Mouse (Mus musculus) heart, embryonic 12.5 days (tissue): ENCODE data around the gene Dcbld1. TPM values are rescaled to one million over a fixed set of nuclear protein-coding genes. Genes with fewer than 3 reads are reported as not detected.
A peak's percentile ranks its signal among the peaks of the same experiment; 100 is the strongest.

ENCODE experiments used
- ATAC-seq: fragments of 200-750 bp; cut with Nextera tagmentation; 2 replicates; pipeline ENCODE4 v1.8.0; 2017; ENCODE audit warnings: moderate TSS enrichment, moderate library complexity; ENCODE audit not compliant: insufficient number of reproducible peaks, low FRiP score
- H3K27ac ChIP-seq: fragments of 300-500 bp; sonication (generic); 2 replicates; pipeline ENCODE4 v1.5.1; 2016; ENCODE audit warnings: mild to moderate bottlenecking, moderate library complexity; ENCODE audit not compliant: poor library complexity, severe bottlenecking
- H3K27me3 ChIP-seq: fragments of 300-500 bp; sonication (generic); replicated peaks from 2 replicates; pipeline ENCODE4 v1.6.1; 2016; ENCODE audit warnings: mild to moderate bottlenecking, moderate library complexity
- H3K36me3 ChIP-seq: fragments of 300-500 bp; sonication (generic); 2 replicates; pipeline ENCODE4 v1.6.1; 2016; ENCODE audit warnings: mild to moderate bottlenecking, moderate library complexity
- H3K4me1 ChIP-seq: fragments of 300-500 bp; sonication (generic); replicated peaks from 2 replicates; pipeline ENCODE4 v1.6.1; 2016; ENCODE audit warnings: mild to moderate bottlenecking
- H3K4me2 ChIP-seq: fragments of 300-500 bp; sonication (generic); 2 replicates; pipeline ENCODE4 v1.6.1; 2016; ENCODE audit warnings: mild to moderate bottlenecking, moderate library complexity
- H3K4me3 ChIP-seq: fragments of 300-500 bp; sonication (generic); 2 replicates; pipeline ENCODE4 v1.5.1; 2016; ENCODE audit warnings: mild to moderate bottlenecking
- H3K9ac ChIP-seq: fragments of 300-500 bp; sonication (generic); 2 replicates; pipeline ENCODE4 v1.6.1; 2016; ENCODE audit warnings: mild to moderate bottlenecking, moderate library complexity
- H3K9me3 ChIP-seq: fragments of 300-500 bp; sonication (generic); replicated peaks from 2 replicates; pipeline ENCODE4 v1.6.1; 2016; ENCODE audit warnings: mild to moderate bottlenecking, moderate library complexity
- whole genome bisulfite sequencing: fragments of 180-500 bp; shearing (Covaris S2); methylation state at CpG from one replicate; pipeline ENCODE4 v1.1.7; 2016; 5-methylcytosine and 5-hydroxymethylcytosine counted together
- polyA plus RNA-seq: library from polyadenylated mRNA; unstranded; fragments of >200 nt; fragmentation: Nextera tagmentation; extraction: Ambion mirVana; gene quantifications from 2 replicates; pipeline ENCODE4 v1.2.1, GENCODE M21; 2016

The Dcbld1 gene
- polyA plus RNA-seq, 1 experiment from 2014 or later: 9.3 TPM

- ATAC-seq: peak; percentile 70
- Histone ChIP-seq H3K9me3 (no peaks in the 10 kb centered on the region), H3K4me1 (peaks cover 7% of the 10 kb centered on the region), H3K4me3 (peak overlapping the region; percentile 74), H3K36me3 (no peaks in the 10 kb centered on the region), H3K27me3 (no peaks in the 10 kb centered on the region), H3K4me2 (peak overlapping the region; percentile 82), H3K27ac (peak overlapping the region; percentile 48), H3K9ac (peak overlapping the region; percentile 82)
- WGBS: under 1% methylated on average over 39 of the region's 40 CpGs
These were observed 692 bp downstream of the Dcbld1 start for GRCm38 (mm10) chr10:52233969-52234653.

DNA sequence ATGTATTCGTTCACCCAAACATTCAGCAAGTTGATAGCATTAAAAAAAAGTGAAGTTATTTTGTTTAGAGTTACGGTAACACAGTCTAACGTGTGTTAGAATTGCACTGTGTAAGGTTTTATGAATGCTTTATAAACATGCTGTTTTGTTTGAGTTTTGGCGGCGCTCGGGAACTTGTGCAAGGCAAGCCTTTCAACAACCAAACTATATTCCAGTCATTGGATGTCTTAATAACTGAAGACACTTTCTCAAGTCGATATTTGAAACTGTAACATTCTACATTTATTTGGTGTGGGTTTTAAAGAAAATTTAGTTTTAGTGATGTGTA, 1.2 kb downstream of the Dcbld1 start:
- no peak overlapping the region for H3K27ac ChIP-seq
- WGBS: 27% methylated on average over 7 of the region's 7 CpGs
- H3K9me3 ChIP-seq: no peaks in the 10 kb centered on the region
- H3K9ac ChIP-seq: peak overlapping the region; percentile 82
- ATAC-seq: no peak
- H3K4me1 ChIP-seq: peaks cover 7% of the 10 kb centered on the region
- peak overlapping the region; percentile 74 for H3K4me3 ChIP-seq
- H3K36me3 ChIP-seq: no peaks in the 10 kb centered on the region
- peak overlapping the region; percentile 82 for H3K4me2 ChIP-seq
- no peaks in the 10 kb centered on the region for H3K27me3 ChIP-seq

DNA sequence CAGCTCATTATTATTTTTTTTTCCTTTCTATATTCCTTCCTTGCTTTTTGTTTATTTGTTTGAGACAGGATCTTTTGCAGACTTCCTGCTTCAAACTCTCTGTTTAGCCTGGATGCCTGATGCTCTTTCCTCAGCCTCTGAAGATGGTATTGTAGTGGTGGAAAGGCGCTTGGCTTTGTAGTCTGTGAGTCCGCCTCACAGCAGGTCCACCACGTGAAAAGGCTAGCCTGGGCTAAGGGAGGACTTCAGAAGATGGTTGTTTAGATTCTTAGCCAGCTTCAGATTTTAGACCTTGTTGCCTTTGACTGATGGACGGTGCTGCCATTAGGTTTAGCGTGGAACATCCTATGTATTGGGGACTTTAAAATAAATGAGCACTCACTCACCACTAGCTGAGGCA, 2.0 kb downstream of the Dcbld1 start:
- Histone ChIP-seq H3K4me1 (peaks cover 7% of the 10 kb centered on the region), H3K27ac (no peak overlapping the region), H3K4me3 (no peak overlapping the region), H3K9ac (no peak overlapping the region), H3K36me3 (no peaks in the 10 kb centered on the region), H3K4me2 (peak overlapping the region; percentile 82; the same call in 1 of the 2 replicates), H3K27me3 (no peaks in the 10 kb centered on the region), H3K9me3 (no peaks in the 10 kb centered on the region)
- WGBS: 77% methylated on average over 5 of the region's 5 CpGs
- ATAC-seq: no peak

DNA sequence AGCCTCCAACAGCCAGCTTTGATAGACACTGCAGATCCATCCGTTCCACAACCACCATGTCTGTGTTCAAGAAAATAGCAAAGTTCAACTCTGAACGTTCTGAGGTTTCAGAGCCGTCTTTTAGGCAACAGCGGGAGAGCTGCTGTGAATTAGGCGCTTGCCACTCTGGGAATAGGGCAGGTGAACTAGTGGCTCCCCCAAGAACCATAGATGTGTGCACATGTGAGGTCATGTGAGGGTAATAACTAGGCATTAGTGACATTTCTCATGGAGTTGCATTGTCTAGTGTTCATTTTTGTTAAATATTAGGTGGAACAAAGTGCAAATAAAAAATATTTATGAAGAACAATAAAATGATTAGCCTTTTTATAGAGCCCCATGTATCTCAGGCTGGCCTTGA, 8.6 kb downstream of the Dcbld1 start:
- H3K4me2 ChIP-seq: no peak overlapping the region
- H3K4me3 ChIP-seq: no peak overlapping the region
- H3K9me3 ChIP-seq: no peaks in the 10 kb centered on the region
- no peak overlapping the region for H3K27ac ChIP-seq
- 82% methylated on average over 5 of the region's 5 CpGs for WGBS
- ATAC-seq: no peak
- H3K9ac ChIP-seq: no peak overlapping the region
- no peaks in the 10 kb centered on the region for H3K36me3 ChIP-seq
- no peaks in the 10 kb centered on the region for H3K27me3 ChIP-seq
- no peaks in the 10 kb centered on the region for H3K4me1 ChIP-seq

- no peaks in the 10 kb centered on the region for H3K36me3 ChIP-seq
- no peak overlapping the region for H3K4me2 ChIP-seq
- no peak overlapping the region for H3K4me3 ChIP-seq
- H3K27ac ChIP-seq: no peak overlapping the region
- 53% methylated on average over 7 of the region's 7 CpGs for WGBS
- H3K9ac ChIP-seq: no peak overlapping the region
- H3K9me3 ChIP-seq: 0 out of 2 replicates have a peak, but pooled peaks cover 2% of the 10 kb centered on the region
- no peaks in the 10 kb centered on the region for H3K4me1 ChIP-seq
- no peaks in the 10 kb centered on the region for H3K27me3 ChIP-seq
- ATAC-seq: no peak
These were observed 9.4 kb downstream of the Dcbld1 start for GRCm38 (mm10) chr10:52242680-52243323.

GRCm38 (mm10) chr10:52246207-52246606, 12.8 kb downstream of the Dcbld1 start:
- Histone ChIP-seq H3K4me2 (no peak overlapping the region), H3K9me3 (0 out of 2 replicates have a peak, but pooled peaks cover 2% of the 10 kb centered on the region), H3K4me3 (no peak overlapping the region), H3K4me1 (no peaks in the 10 kb centered on the region), H3K27me3 (no peaks in the 10 kb centered on the region), H3K9ac (no peak overlapping the region), H3K27ac (no peak overlapping the region), H3K36me3 (no peaks in the 10 kb centered on the region)
- WGBS: 81% methylated on average over 3 of the region's 3 CpGs
- no peak for ATAC-seq

DNA sequence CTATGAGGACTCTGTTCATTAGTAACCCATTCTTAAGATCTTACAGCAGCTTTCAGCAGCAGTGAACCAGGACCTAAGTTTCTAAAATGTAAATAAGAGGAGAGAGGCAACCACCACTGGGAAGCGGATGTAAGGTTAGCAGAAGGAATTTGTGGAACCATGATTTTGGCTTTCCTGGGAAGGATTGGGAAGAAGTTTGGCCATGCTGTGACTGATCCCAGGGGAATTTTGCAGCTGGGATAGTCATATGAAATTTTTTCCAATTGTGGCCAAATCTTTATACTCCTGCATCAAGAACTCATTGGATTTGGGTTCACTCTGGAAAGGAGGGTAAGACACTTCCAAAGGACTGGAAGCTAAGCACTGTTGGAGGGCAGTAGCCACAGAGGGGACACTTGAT, 18.8 kb downstream of the Dcbld1 start:
- 90% methylated on average over 1 of the region's 1 CpGs for WGBS
- Histone ChIP-seq H3K4me1 (no peaks in the 10 kb centered on the region), H3K36me3 (no peaks in the 10 kb centered on the region), H3K9me3 (0 out of 2 replicates have a peak, but pooled peaks cover 2% of the 10 kb centered on the region), H3K27me3 (no peaks in the 10 kb centered on the region), H3K4me3 (no peak overlapping the region), H3K9ac (no peak overlapping the region), H3K4me2 (no peak overlapping the region), H3K27ac (no peak overlapping the region)
- no peak for ATAC-seq

DNA sequence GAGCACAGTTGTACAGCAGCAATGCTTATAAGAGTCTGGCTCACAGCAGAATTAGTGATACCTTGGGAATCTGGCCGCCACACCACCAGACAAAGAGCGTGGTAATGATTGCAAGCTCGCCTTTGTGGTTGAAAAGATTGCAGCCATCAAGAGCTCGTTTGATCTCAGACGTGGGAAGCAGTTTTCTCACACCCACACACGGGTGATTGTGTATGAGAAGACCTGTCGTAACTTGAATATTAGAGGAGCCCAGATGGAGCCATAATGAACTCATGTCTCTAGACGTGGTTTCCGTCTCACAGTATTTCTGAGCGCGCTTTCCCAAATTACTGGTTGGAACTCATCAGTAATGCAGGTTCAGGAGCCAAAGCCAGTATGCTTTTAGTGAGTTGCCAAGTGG, 20.0 kb downstream of the Dcbld1 start:
- H3K27me3 ChIP-seq: no peaks in the 10 kb centered on the region
- H3K4me3 ChIP-seq: no peak overlapping the region
- no peak for ATAC-seq
- H3K9ac ChIP-seq: no peak overlapping the region
- WGBS: 78% methylated on average over 11 of the region's 11 CpGs
- H3K36me3 ChIP-seq: no peaks in the 10 kb centered on the region
- no peaks in the 10 kb centered on the region for H3K9me3 ChIP-seq
- H3K27ac ChIP-seq: no peak overlapping the region
- H3K4me1 ChIP-seq: 0 out of 2 replicates have a peak, but pooled peaks cover 2% of the 10 kb centered on the region
- no peak overlapping the region for H3K4me2 ChIP-seq

GRCm38 (mm10) chr10:52257768-52258167, 24.3 kb downstream of the Dcbld1 start:
- no peak overlapping the region for H3K27ac ChIP-seq
- 0 out of 2 replicates have a peak, but pooled peaks cover 2% of the 10 kb centered on the region for H3K4me1 ChIP-seq
- no peak overlapping the region for H3K9ac ChIP-seq
- H3K27me3 ChIP-seq: no peaks in the 10 kb centered on the region
- H3K4me2 ChIP-seq: no peak overlapping the region
- no peaks in the 10 kb centered on the region for H3K36me3 ChIP-seq
- no peak overlapping the region for H3K4me3 ChIP-seq
- no peaks in the 10 kb centered on the region for H3K9me3 ChIP-seq
- WGBS: 84% methylated on average over 2 of the region's 2 CpGs
- no peak for ATAC-seq

DNA sequence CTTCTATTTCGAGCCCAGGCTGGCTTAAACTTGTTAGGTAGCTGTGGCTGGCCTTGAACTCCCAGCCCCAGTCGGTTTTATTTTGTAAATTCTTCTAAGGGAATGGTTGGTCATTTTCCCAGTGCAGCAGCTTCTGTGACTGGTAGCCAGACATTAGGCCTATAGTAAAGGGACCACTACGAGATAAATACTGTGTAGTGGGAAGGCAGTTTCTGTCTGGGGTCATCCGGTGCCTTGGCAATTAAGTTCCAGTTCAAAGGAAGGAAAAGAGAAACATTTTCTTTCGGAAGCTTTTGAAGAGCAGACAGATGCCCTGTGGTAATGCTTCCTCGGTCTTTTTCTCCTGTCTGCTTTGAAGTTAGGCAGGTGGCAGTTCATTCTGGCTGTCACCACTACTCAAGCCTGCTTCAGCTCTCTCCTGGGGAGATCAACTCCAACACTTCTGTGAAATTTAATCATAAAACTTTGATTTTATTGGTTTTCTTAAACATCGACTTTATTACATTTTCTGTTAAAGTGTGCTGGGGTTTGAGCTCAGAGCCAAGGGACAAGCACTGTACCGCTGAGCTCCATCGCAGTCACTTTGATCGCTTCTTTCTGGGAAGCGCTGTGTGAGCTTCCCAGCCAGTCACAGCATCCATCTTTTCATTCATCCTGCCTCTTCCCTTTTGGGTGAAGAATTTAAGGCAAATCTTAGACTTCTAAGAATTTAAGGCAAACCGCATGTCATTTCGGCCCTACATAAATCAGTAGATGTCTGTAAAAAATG, 24.9 kb downstream of the Dcbld1 start:
- WGBS: 68% methylated on average over 13 of the region's 13 CpGs
- Histone ChIP-seq H3K4me2 (no peak overlapping the region), H3K27me3 (no peaks in the 10 kb centered on the region), H3K4me3 (no peak overlapping the region), H3K27ac (no peak overlapping the region), H3K36me3 (no peaks in the 10 kb centered on the region), H3K9ac (no peak overlapping the region), H3K9me3 (no peaks in the 10 kb centered on the region), H3K4me1 (0 out of 2 replicates have a peak, but pooled peaks cover 2% of the 10 kb centered on the region)
- no peak for ATAC-seq

GRCm38 (mm10) chr10:52260209-52260608, 26.8 kb downstream of the Dcbld1 start:
- 72% methylated on average over 4 of the region's 4 CpGs for WGBS
- 0 out of 2 replicates have a peak, but pooled peaks cover 2% of the 10 kb centered on the region for H3K4me1 ChIP-seq
- H3K27ac ChIP-seq: no peak overlapping the region
- no peak overlapping the region for H3K4me3 ChIP-seq
- no peak overlapping the region for H3K4me2 ChIP-seq
- H3K9me3 ChIP-seq: peaks cover under 1% of the 10 kb centered on the region; the same call in 1 of the 2 replicates
- peaks cover 9% of the 10 kb centered on the region for H3K36me3 ChIP-seq
- no peak for ATAC-seq
- H3K27me3 ChIP-seq: no peaks in the 10 kb centered on the region
- no peak overlapping the region for H3K9ac ChIP-seq
